Mouse (Mus musculus) CH12.LX (cell line): ENCODE data around the gene Sult6b1. TPM values are rescaled to one million over a fixed set of nuclear protein-coding genes. Genes with fewer than 3 reads are reported as not detected.

Source experiments
- DNase-seq: peaks from one replicate; pipeline ENCODE4 v3.0.0-alpha.2; 2013; ENCODE audit errors: extremely low read depth
- H3K27ac ChIP-seq: 2 replicates; pipeline ENCODE4 v1.5.1; 2012; ENCODE audit warnings: low read depth, mild to moderate bottlenecking, control low read depth, moderate library complexity; ENCODE audit not compliant: insufficient read depth
- H3K27me3 ChIP-seq: replicated peaks from 2 replicates; pipeline ENCODE3; 2012; ENCODE audit warnings: inconsistent platforms
- H3K36me3 ChIP-seq, 2 experiments: replicated peaks in 1 of 2; 2 replicates each; pipeline versions ENCODE3 to v1.6.1; 2012; ENCODE audit warnings: inconsistent platforms in 1 of 2, low read length in 1 of 2, mild to moderate bottlenecking in 1 of 2, mixed read lengths in 1 of 2, moderate library complexity in 1 of 2; ENCODE audit not compliant: control insufficient read depth in 1 of 2, insufficient read depth in 1 of 2
- H3K4me1 ChIP-seq, 2 experiments: 2 replicates each; pipeline ENCODE4 v1.6.1; 2012; ENCODE audit warnings: inconsistent platforms in 1 of 2, moderate library complexity in 1 of 2; ENCODE audit not compliant: insufficient read depth in 2 of 2, control insufficient read depth in 1 of 2
- H3K4me2 ChIP-seq: 2 replicates; pipeline ENCODE4 v1.6.1; 2012; ENCODE audit warnings: low read depth, mild to moderate bottlenecking, control low read depth; ENCODE audit not compliant: poor library complexity, insufficient read depth, severe bottlenecking
- H3K4me3 ChIP-seq, 3 experiments: fragments of 150-350 bp in 1 of 3; sonication (generic) in 1 of 3; replicated peaks in 1 of 3; 2 replicates each; pipeline versions ENCODE3 to v1.5.1; 2011 to 2012; ENCODE audit warnings: low read depth in 2 of 3, low read length in 2 of 3, mild to moderate bottlenecking in 2 of 3, moderate library complexity in 2 of 3, control low read depth in 1 of 3, improper control_type of control experiment in 1 of 3, inconsistent platforms in 1 of 3, mixed read lengths in 1 of 3; ENCODE audit not compliant: poor library complexity in 1 of 3
- H3K79me2 ChIP-seq: replicated peaks from 2 replicates; pipeline ENCODE4 v1.6.1; 2012; ENCODE audit warnings: mild to moderate bottlenecking, moderate library complexity; ENCODE audit not compliant: control insufficient read depth, poor library complexity, insufficient read depth, severe bottlenecking; ENCODE audit errors: extremely low read depth
- H3K9ac ChIP-seq: 2 replicates; pipeline ENCODE4 v1.6.1; 2012; ENCODE audit warnings: low read depth, mild to moderate bottlenecking, control low read depth, moderate library complexity; ENCODE audit not compliant: insufficient read depth
- H3K9me3 ChIP-seq: replicated peaks from 2 replicates; pipeline ENCODE3; 2012; ENCODE audit warnings: low read length, inconsistent platforms, mixed read lengths
- BHLHE40 ChIP-seq: IDR thresholded peaks from 2 replicates; pipeline ENCODE4 v1.6.1; 2011; ENCODE audit warnings: mild to moderate bottlenecking, low read depth, low read length, improper control_type of control experiment
- CHD1 ChIP-seq: IDR thresholded peaks from 2 replicates; pipeline ENCODE4 v1.6.1; 2012; ENCODE audit warnings: low read depth, low read length, improper control_type of control experiment, inconsistent platforms
- CHD2 ChIP-seq: IDR thresholded peaks from 2 replicates; pipeline ENCODE4 v1.6.1; 2011; ENCODE audit warnings: low read length, improper control_type of control experiment
- CTCF ChIP-seq, 2 experiments: IDR thresholded peaks in 1 of 2; conservative IDR thresholded peaks in 1 of 2; 2 replicates each; pipeline ENCODE4 v1.5.1; 2011 to 2012; ENCODE audit warnings: low read depth in 2 of 2, low read length in 2 of 2, improper control_type of control experiment in 1 of 2, inconsistent platforms in 1 of 2, mild to moderate bottlenecking in 1 of 2, moderate library complexity in 1 of 2
- EP300 ChIP-seq: IDR thresholded peaks from 2 replicates; pipeline ENCODE4 v1.6.1; 2011; ENCODE audit warnings: low read length, improper control_type of control experiment
- GABPA ChIP-seq: IDR thresholded peaks from 2 replicates; pipeline ENCODE4 v1.6.1; 2012; ENCODE audit warnings: low read depth, low read length, improper control_type of control experiment, inconsistent platforms; ENCODE audit not compliant: insufficient replicate concordance
- IRF4 ChIP-seq: IDR thresholded peaks from 2 replicates; pipeline ENCODE4 v1.6.1; 2014; ENCODE audit warnings: low read depth, mild to moderate bottlenecking, inconsistent platforms, low read length, improper control_type of control experiment
- JUN ChIP-seq: IDR thresholded peaks from 2 replicates; pipeline ENCODE4 v1.6.1; 2011; ENCODE audit warnings: low read depth, mild to moderate bottlenecking, low read length, improper control_type of control experiment, moderate library complexity; ENCODE audit not compliant: insufficient read depth
- JUND ChIP-seq: conservative IDR thresholded peaks from 2 replicates; pipeline ENCODE4 v1.6.1; 2011; ENCODE audit warnings: low read depth, low read length, improper control_type of control experiment
- KAT2A ChIP-seq: IDR thresholded peaks from 2 replicates; pipeline ENCODE4 v1.6.1; 2012; ENCODE audit warnings: low read length, improper control_type of control experiment, inconsistent platforms; ENCODE audit not compliant: insufficient replicate concordance
- MAZ ChIP-seq: IDR thresholded peaks from 2 replicates; pipeline ENCODE4 v1.6.1; 2012; ENCODE audit warnings: low read depth, mild to moderate bottlenecking, inconsistent platforms, low read length, improper control_type of control experiment, moderate library complexity
- MXI1 ChIP-seq: IDR thresholded peaks from 2 replicates; pipeline ENCODE4 v1.6.1; 2011; ENCODE audit warnings: mild to moderate bottlenecking, low read depth, low read length, improper control_type of control experiment
- MYC ChIP-seq: IDR thresholded peaks from 2 replicates; pipeline ENCODE4 v1.6.1; 2011; ENCODE audit warnings: low read depth, mild to moderate bottlenecking, improper control_type of control experiment, low read length
- NELFE ChIP-seq: IDR thresholded peaks from 2 replicates; pipeline ENCODE4 v1.6.1; 2011; ENCODE audit warnings: low read depth, low read length, improper control_type of control experiment
- NRF1 ChIP-seq: IDR thresholded peaks from 2 replicates; pipeline ENCODE4 v1.6.1; 2014; ENCODE audit warnings: low read depth, mild to moderate bottlenecking, inconsistent platforms, low read length, improper control_type of control experiment, moderate library complexity
- PAX5 ChIP-seq: IDR thresholded peaks from 2 replicates; pipeline ENCODE4 v1.6.1; 2012; ENCODE audit warnings: low read length, inconsistent platforms, mixed read lengths
- POLR2A ChIP-seq: IDR thresholded peaks from 2 replicates; pipeline ENCODE4 v1.6.1; 2011; ENCODE audit warnings: low read depth, mild to moderate bottlenecking, improper control_type of control experiment, low read length
- POLR2AphosphoS2 ChIP-seq: IDR thresholded peaks from 2 replicates; pipeline ENCODE4 v1.6.1; 2011; ENCODE audit warnings: low read depth, low read length, improper control_type of control experiment
- RAD21 ChIP-seq: IDR thresholded peaks from 2 replicates; pipeline ENCODE4 v1.6.1; 2011; ENCODE audit warnings: low read depth, mild to moderate bottlenecking, low read length, improper control_type of control experiment, moderate library complexity
- RCOR1 ChIP-seq: conservative IDR thresholded peaks from 2 replicates; pipeline ENCODE4 v1.6.1; 2012; ENCODE audit warnings: low read depth, mild to moderate bottlenecking, inconsistent platforms, low read length, improper control_type of control experiment
- SIN3A ChIP-seq: IDR thresholded peaks from 2 replicates; pipeline ENCODE4 v1.6.1; 2012; ENCODE audit warnings: low read length, improper control_type of control experiment, inconsistent platforms
- SMC3 ChIP-seq: IDR thresholded peaks from 2 replicates; pipeline ENCODE4 v1.6.1; 2011; ENCODE audit warnings: low read depth, low read length, improper control_type of control experiment
- TBP ChIP-seq: conservative IDR thresholded peaks from 2 replicates; pipeline ENCODE4 v1.6.1; 2011; ENCODE audit warnings: low read depth, low read length, improper control_type of control experiment
- TCF12 ChIP-seq: IDR thresholded peaks from 2 replicates; pipeline ENCODE4 v1.6.1; 2014; ENCODE audit warnings: low read depth, mild to moderate bottlenecking, inconsistent platforms, low read length, improper control_type of control experiment
- USF1 ChIP-seq: IDR thresholded peaks from 2 replicates; pipeline ENCODE4 v1.6.1; 2014; ENCODE audit warnings: low read depth, mild to moderate bottlenecking, inconsistent platforms, low read length, improper control_type of control experiment
- USF2 ChIP-seq: conservative IDR thresholded peaks from 2 replicates; pipeline ENCODE4 v1.6.1; 2011; ENCODE audit warnings: low read depth, low read length, improper control_type of control experiment
- ZC3H11A ChIP-seq: IDR thresholded peaks from 2 replicates; pipeline ENCODE4 v1.6.1; 2012; ENCODE audit warnings: low read depth, mild to moderate bottlenecking, inconsistent platforms, low read length, improper control_type of control experiment
- ZKSCAN1 ChIP-seq: IDR thresholded peaks from 2 replicates; pipeline ENCODE4 v1.6.1; 2012; ENCODE audit warnings: low read depth, inconsistent platforms, low read length, improper control_type of control experiment, borderline replicate concordance
- ZMIZ1 ChIP-seq: IDR thresholded peaks from 2 replicates; pipeline ENCODE4 v1.6.1; 2012; ENCODE audit warnings: low read depth, mild to moderate bottlenecking, inconsistent platforms, low read length, improper control_type of control experiment
- ZNF384 ChIP-seq: IDR thresholded peaks from 2 replicates; pipeline ENCODE4 v1.6.1; 2012; ENCODE audit warnings: low read depth, low read length, improper control_type of control experiment, inconsistent platforms
- dilution Hi-C: fragments of 300-500 bp; cut with MboI; formaldehyde crosslinking; loops from 2 replicates; pipeline ENCODE4 v1.14.3; 2020; ENCODE audit warnings: low sequenced_read_pairs; ENCODE audit not compliant: extremely low pct_unique_long_range_greater_than_20kb, extremely low pct_ligation_motif_present
- in situ Hi-C: fragments of 300-500 bp; cut with MboI; formaldehyde crosslinking; loops from 3 replicates; pipeline ENCODE4 v1.14.3; 2019; ENCODE audit warnings: low sequenced_read_pairs, low pct_ligation_motif_present, low pct_unique_long_range_greater_than_20kb, mixed read lengths
- polyA plus RNA-seq: library from polyadenylated mRNA; unstranded; fragments of >175 nt; gene quantifications from 2 replicates; pipeline ENCODE4 v1.2.1, GENCODE M21; 2012; ENCODE audit warnings: low read depth; ENCODE audit not compliant: insufficient read length
- total RNA-seq, 2 experiments: library from RNA; depleted of rRNA; stranded (reverse); fragments of 300-350 nt in 1 of 2; fragments of >200 nt in 1 of 2; gene quantifications; 2 replicates each; pipeline ENCODE4 v1.2.3; 2012 to 2014

The Sult6b1 gene
- total and polyA plus RNA-seq, 3 experiments: 0.34 to 0.46 TPM; not detected in 1

DNA sequence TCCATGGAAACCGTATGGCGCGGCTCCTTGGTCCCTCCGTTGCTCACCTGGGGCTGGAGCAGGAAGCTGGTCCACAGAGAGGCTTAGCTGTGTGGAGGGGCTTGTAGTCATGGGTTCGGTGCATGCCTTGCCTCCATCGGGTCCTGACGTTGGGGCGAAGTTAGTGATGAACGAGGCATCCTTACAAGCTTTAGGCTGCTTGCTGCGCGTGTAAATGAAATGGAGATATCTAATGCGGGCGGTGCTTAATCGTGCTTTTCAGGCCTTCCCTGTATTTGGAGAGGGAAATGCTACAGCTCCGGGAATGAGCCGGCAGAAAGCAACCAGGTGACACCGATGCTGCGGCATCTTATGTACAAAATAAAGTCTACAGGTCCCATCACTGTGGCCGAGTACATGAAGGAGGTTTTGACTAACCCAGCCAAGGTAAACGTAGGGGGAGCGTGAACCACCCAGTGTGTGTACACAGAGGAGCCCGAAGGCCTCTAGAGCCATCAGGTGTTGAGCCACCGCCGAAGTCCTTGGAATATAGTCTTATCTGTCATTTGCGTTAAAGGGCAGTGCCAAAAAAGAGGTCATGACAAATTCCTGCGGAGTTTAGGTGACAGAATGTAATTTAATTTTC, 30.5 kb upstream of the Sult6b1 start:
- Histone ChIP-seq H3K9me3 (no peaks in the 10 kb centered on the region), H3K79me2 (peaks cover 44% of the 10 kb centered on the region), H3K27ac (no peak overlapping the region), H3K4me1 (peaks cover 9 to 43% of the 10 kb centered on the region in 2 experiments), H3K9ac (peak overlapping the region; percentile 50), H3K27me3 (no peaks in the 10 kb centered on the region), H3K4me2 (peak overlapping the region; percentile 92), H3K36me3 (peaks cover 31 to 55% of the 10 kb centered on the region in 2 experiments), H3K4me3 (peak overlapping the region; percentile 78 to 96 (median 91))
- dilution Hi-C loops: no loop called here
- TF ChIP-seq EP300: no peak
- TF ChIP-seq CHD1: no peak
- no peak for TF ChIP-seq JUN
- TF ChIP-seq JUND: no peak
- TF ChIP-seq MXI1: peak; percentile 8
- TF ChIP-seq USF2: no peak
- TF ChIP-seq ZC3H11A: no peak
- in situ Hi-C loops: no loop called here
- no peak for DNase-seq

DNA sequence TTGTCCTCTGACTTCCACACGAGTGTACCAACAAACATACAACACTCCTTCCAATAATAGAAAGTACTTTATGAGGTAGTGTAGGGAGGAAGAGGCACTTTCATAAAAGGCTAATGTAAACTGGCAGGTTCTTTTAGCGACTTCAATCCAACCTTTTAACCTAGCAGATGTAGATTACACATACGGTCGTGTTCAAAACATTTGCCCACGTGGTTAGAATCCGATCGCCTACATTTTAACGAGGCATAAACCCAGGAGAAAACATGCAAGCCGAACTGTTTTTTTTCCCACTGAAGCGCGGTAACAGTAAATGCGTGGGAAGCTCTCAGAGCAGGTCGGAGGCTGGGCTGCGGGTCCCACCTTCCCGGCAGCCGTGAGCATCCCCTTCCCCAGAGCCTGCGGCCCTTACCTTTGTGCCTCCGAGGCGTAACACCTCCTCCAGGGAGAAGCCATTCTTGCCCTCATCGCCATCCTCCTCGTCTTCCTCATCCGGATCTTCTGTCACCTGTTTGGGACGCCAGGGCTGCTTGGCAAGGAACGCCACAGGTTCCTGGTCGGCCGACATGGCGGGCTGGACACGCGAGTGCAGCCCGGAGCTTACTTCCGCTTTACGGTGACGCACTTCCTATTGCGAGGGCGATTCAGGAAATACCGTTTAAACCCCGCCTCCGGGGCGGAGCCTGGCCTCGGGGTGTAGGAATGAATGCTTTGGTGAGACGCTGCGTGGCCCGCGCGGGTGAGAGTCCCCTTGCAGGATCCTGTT, 29.9 kb upstream of the Sult6b1 start, which contains the start of the genes Cebpz and Ndufaf7:
Gene Cebpz (minus strand): TSS at position 601 of the 763 bp plus-strand sequence.
Gene Ndufaf7 (plus strand): TSS at position 671 of the 763 bp plus-strand sequence.
- H3K4me1 ChIP-seq: peaks cover 9 to 48% of the 10 kb centered on the region in 2 experiments
- dilution Hi-C loops: no loop called here
- no peaks in the 10 kb centered on the region for H3K9me3 ChIP-seq
- peak within 1 kb of the TSS; percentile 92 for H3K4me2 ChIP-seq
- peak; percentile 99 for DNase-seq
- peaks cover 50% of the 10 kb centered on the region for H3K79me2 ChIP-seq
- H3K9ac ChIP-seq: peak within 1 kb of the TSS; percentile 77
- no peaks in the 10 kb centered on the region for H3K27me3 ChIP-seq
- H3K27ac ChIP-seq: peak within 1 kb of the TSS; percentile 26; the same call in 1 of the 2 replicates
- peak within 1 kb of the TSS; percentile 78 to 96 (median 91) for H3K4me3 ChIP-seq
- in situ Hi-C loops: no loop called here
- peaks cover 33 to 56% of the 10 kb centered on the region in 2 experiments for H3K36me3 ChIP-seq
- TF ChIP-seq EP300: no peak
- TF ChIP-seq RCOR1: no peak
- TF ChIP-seq BHLHE40: peak; percentile 48
- TF ChIP-seq SIN3A: peak; percentile 33
- TF ChIP-seq SMC3: no peak
- no peak for TF ChIP-seq ZNF384
- no peak for TF ChIP-seq CHD2
- TF ChIP-seq TCF12: peak; percentile 77
- no peak for TF ChIP-seq RAD21
- TF ChIP-seq GABPA: no peak
- no peak for TF ChIP-seq JUN
- 0 out of 2 replicates have a peak, but pooled peaks have one; percentile 43 for TF ChIP-seq POLR2AphosphoS2
- TF ChIP-seq CTCF (conservative IDR thresholded peaks at IDR 0.05 in 1 of 2, IDR thresholded peaks at IDR 0.05 in 1 of 2; ENCODE audit: low read depth in 2 of 2, low read length in 2 of 2): no peak
- TF ChIP-seq ZMIZ1: peak; percentile 83; the same call in 1 of the 2 replicates
- TF ChIP-seq NELFE: peak; percentile 73
- peak; percentile 63; the same call in 1 of the 2 replicates for TF ChIP-seq MYC
- peak; percentile 84 for TF ChIP-seq MXI1
- TF ChIP-seq NRF1: no peak
- no peak for TF ChIP-seq USF1
- TF ChIP-seq ZKSCAN1: no peak
- TF ChIP-seq IRF4: 0 out of 2 replicates have a peak, but pooled peaks have one; percentile 9
- TF ChIP-seq USF2: no peak
- TF ChIP-seq POLR2A: peak; percentile 89
- TF ChIP-seq MAZ: no peak
- peak; percentile 85 for TF ChIP-seq TBP
- TF ChIP-seq KAT2A: peak; percentile 63; the same call in 1 of the 2 replicates
- TF ChIP-seq PAX5: no peak
